Mouse (Mus musculus): ENCODE results near the gene Papola.
"Not testable (repeated sequence)": the region's sequence is repeated elsewhere in the genome, so short reads cannot be mapped to it uniquely, and the experiment has no call there.

The Papola gene

GRCm38 (mm10) chr12:105805790-105806189 is 21.3 kb downstream of the Papola start:
- DNase-seq (ENCODE audit: low spot score), result no peak

DNA sequence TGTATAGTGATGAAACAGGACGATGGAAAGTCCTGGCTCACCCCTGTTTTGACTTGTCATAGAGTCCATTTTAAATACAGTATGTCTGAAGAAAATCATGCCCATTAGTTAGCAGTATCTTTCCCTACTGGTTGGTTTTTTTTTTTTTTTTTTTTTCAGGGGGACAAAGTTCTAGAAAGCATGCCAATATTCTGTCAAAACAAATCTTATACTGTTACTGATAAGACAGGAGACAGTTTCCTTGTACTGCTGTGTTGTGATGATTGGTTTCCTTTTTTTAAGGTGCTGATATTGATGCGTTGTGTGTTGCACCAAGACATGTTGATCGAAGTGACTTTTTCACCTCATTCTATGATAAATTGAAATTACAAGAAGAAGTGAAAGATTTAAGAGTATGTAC is 21.7 kb downstream of the Papola start:
- no peak for DNase-seq (ENCODE audit: low spot score)

DNA sequence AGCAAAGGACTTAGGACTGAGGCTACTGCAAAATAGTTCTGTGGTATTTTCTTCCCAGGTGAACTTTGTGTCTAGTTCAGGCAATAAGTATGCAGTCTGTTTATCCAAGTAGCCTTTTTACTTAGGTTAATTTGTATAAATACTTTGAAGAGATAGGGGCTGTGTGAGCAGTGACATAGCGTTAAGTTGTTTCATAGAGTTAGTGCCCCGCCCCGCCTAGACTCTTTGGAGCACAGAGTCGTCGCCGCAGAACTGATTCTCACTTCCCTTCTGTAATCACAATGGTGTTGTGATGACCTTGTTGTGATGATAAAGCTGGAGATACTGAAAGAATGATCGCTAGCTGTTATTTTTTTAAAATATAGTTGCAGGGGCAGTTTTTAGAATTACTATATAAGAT is 22.9 kb downstream of the Papola start:
- DNase-seq (ENCODE audit: low spot score), result no peak

GRCm38 (mm10) chr12:105808945-105809344 is 24.5 kb downstream of the Papola start:
- DNase-seq (ENCODE audit: low spot score), result no peak

- no peak for DNase-seq (ENCODE audit: low spot score)
These were observed 26.1 kb downstream of the Papola start for GRCm38 (mm10) chr12:105810608-105811007.

- no peak for DNase-seq (ENCODE audit: low spot score)
These were observed 29.5 kb downstream of the Papola start for GRCm38 (mm10) chr12:105813957-105814356.

- no peak for DNase-seq (ENCODE audit: low spot score)
These were observed 39.0 kb downstream of the Papola start for GRCm38 (mm10) chr12:105823472-105823871.

- DNase-seq (ENCODE audit: low spot score), result no peak
These were observed 40.2 kb downstream of the Papola start for GRCm38 (mm10) chr12:105824743-105825142.

DNA sequence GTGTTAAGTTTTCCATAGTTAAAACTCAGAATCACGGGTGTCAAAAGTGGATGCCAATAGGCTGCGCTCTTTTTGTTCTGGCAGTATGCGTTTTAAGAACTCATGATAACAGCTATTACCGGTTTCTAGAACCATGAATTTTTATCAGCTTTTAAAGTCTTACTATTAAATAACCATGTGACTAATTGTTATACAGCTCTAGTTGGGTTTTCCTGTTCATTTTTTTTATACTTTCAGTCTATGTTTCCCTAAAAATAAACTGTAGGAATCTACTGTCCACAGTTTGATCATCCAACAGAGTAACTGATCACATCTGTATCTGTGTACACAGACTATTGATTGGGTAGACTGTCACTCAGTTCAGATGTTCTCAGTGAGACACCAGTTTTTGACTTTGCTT is 40.8 kb downstream of the Papola start:
- DNase-seq (ENCODE audit: low spot score), result no peak

DNA sequence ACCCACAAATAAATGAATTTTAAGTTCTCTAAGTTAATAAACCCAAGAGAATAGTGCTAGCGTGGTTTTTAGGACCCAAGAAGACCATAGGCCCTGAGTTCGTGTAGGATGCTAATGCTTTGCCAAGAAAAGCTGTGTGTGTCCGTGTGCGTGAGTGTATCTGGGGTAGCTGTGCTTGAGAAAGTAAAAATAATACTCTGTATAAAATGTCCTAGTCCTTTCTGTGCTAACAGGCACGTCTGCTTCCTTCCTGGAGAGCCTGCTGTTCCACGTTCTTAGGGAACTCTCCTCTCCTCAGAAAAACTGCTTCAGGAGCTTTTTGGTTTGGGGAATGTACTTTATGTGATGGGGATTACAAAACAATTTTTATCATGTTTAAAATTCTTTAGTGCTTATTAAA is 48.0 kb downstream of the Papola start:
- DNase-seq (ENCODE audit: low spot score), result no peak

DNA sequence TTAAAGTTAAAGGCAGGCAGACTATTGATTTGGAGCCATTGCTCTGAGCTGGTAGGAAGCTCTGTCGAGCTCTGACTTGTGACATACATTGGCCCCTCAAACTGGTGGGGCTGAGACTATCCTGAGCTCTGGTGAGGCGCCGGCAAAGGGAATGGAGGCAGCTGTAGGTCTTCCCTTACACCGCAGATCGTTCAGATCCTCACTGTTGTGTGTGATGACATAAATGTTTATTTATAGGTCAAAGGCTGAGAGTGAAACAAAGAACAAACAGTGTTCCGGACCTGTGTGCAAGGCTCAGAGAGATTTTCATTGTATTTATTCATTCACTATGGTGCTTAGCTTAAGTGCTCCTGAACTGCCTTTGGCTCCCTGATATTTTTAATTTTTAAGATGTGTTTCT is 50.4 kb downstream of the Papola start:
- DNase-seq (ENCODE audit: low spot score), result no peak

GRCm38 (mm10) chr12:105835571-105835970 is 51.1 kb downstream of the Papola start:
- no peak for DNase-seq (ENCODE audit: low spot score)

GRCm38 (mm10) chr12:105836196-105836595 is 51.7 kb downstream of the Papola start:
- no peak for DNase-seq (ENCODE audit: low spot score)

DNA sequence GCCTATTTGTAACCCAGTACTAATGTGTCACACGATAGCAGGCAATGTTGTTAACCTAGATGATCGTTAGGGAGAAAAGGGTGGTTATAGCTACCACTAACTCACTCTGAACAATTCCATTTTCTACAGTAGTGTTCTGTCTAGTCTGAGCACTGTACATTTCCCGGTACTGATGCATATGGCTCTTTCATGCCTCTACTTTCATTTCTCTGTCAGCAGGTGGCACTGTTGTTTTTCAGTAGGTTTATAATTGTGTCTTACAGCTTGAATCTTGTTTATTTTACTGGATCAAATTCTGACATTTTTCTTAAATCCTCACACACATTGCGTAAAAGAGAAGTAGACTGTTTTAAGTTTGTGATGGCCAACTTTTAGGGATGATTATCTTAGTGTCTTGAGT is 54.6 kb downstream of the Papola start:
- no peak for DNase-seq (ENCODE audit: low spot score)

DNA sequence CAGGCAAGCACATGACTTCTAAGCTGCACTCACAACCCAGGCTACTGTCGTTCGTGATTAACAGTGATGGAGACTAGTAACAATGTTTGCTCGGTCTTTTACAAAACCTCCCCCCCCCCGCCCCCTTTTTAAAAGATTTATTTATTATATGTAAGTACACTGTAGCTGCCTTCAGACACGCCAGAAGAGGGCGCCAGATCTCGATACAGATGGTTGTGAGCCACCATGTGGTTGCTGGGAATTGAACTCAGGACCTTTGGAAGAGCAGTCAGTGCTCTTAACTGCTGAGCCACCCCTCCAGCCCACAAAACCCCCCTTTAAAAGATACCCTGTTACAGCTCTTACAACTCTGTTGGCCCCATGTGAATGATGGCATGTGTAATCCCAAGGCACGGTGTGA is 56.1 kb downstream of the Papola start:
- DNase-seq (ENCODE audit: low spot score), result not testable (repeated sequence)

GRCm38 (mm10) chr12:105843243-105844005 is 58.9 kb downstream of the Papola start:
- no peak for DNase-seq (ENCODE audit: low spot score)

- DNase-seq (ENCODE audit: low spot score), result no peak
These were observed 59.9 kb downstream of the Papola start for GRCm38 (mm10) chr12:105844406-105844805.

DNA sequence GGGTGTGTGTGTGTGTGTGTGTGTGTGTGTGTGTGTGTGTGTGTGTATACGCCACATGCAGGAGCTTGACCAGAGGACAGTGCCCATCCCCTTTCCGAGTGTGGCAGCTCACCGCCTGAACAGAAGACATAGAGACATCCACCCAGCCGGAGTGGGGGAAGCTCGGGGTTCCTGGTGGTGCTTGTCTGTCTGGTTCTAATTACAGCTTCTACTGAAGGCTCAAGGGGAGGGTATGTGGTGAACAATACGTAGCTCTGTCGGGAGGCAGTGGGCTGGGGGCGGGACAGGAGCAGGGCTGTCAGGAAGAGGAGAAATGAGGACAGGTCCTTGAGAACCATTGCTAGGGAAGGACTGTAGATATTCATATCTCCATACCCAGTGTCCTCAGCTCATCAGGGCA is 64.6 kb downstream of the Papola start:
- no peak for DNase-seq (ENCODE audit: low spot score)

GRCm38 (mm10) chr12:105850675-105851074 is 66.2 kb downstream of the Papola start:
- no peak for DNase-seq (ENCODE audit: low spot score)

DNA sequence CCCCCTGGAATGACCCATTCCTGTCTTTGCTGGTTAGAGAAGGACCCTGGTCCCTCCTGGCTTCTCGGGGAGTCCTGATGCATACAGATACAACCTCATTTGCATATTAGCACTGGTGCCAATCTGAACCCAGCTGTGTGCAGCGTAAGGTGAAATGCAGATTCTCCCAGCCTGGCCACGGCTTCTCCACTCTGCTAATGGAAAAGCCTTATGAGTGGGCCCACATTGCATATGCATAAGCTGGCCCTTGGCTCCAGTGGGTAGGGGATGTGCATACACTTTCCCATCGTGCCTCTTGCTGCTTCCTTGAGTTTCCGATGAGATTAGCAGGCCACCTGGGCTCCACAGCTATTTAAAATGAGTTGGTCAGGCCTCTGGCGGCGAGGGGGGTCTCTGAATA is 68.3 kb downstream of the Papola start:
- DNase-seq (ENCODE audit: low spot score), result no peak

GRCm38 (mm10) chr12:105854639-105855038 is 70.1 kb downstream of the Papola start:
- no peak for DNase-seq (ENCODE audit: low spot score)

DNA sequence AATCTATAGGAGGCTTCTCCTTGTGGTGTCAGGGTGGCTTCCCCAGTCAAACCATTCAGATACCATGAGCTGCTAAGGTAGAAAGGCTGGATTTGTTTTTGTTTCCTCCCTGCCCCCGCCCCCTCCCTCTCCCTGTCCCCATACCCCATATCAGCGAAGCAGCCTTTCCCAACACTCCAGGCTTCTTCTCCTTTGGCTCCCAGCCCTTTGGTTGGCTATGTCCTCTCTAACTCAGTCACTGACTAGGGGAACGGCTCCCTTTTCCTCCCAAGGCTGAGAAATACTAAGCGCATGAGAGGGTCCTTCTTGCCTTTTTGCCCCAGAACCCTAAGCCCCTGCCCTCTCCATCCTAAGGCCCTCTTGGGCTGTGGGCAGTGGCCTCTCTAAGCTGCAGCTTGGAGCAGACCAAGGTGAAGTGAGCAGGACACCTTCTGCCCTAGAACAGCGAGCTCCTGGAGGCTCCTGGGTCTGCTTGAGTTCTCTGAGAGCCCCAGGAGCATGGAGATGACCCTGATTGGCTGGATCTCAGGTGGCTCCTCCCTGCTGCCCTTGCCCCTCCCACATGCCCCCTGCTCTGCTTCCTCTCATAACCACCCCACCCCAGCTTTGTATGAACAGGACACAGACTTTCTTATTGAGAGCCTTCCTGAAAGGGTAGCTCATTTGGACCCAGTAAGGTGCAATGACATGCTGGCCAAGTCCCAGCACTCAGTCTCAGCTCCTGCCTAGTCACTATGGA is 73.6 kb downstream of the Papola start:
- no peak for DNase-seq (ENCODE audit: low spot score)

GRCm38 (mm10) chr12:105862072-105862471 is 77.6 kb downstream of the Papola start:
- DNase-seq (ENCODE audit: low spot score), result no peak

DNA sequence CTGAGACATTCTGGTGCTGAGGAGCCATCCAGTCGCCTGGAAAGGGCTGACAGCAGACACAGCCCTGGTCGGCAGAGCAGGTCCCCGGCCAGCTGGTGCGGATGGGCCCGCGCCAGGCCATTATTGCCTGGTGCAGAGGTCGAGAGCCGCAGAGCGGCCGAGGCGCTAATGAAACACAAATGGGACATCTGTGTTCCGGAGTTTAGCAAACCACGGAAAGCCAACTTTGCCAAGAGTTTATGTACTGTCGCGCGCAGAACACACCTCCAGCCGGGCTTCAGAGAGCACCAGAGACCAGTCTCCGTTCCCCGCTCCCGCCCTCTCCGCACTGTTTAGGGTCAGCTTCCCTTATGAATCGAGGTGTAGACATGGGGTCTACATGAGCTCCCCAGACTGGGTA is 78.1 kb downstream of the Papola start:
- DNase-seq (ENCODE audit: low spot score), result no peak

All from layer of hippocampus, adult 9-10 months (tissue).